Mouse (Mus musculus): ENCODE data around the gene Sema3a.

Sema3a gene

DNA sequence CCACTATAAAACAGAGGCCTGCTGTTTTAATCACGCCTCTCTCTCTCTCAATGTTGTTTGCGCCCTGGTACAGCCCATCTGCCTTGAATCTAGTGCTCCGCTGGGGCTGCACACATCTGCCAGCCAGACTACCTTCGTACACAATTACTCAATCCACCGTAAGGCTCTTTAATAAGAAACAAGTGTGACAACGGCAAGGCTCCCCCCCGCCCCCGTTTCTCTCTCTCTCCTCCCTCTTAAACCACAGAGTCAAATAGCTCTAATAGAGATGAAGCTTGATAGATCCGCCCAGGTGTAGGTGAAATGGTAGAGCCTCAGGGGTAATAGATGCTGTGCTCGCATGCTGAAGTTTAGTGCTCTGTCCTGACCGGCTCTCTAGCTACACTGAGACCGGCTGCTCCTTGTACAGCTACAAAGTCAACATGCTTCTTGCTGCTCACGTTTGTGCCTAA is at the start of gene Sema3a:
TSS of gene Sema3a (plus strand) at position 174 of the 452 bp plus-strand sequence.
- DNase-seq = no peak

- DNase-seq = no peak
Observed at GRCm38 (mm10) chr5:13084777-13085439, 40.3 kb upstream of the Sema3a start.

GRCm38 (mm10) chr5:13090431-13090830 is 34.8 kb upstream of the Sema3a start:
- no peak for DNase-seq

DNA sequence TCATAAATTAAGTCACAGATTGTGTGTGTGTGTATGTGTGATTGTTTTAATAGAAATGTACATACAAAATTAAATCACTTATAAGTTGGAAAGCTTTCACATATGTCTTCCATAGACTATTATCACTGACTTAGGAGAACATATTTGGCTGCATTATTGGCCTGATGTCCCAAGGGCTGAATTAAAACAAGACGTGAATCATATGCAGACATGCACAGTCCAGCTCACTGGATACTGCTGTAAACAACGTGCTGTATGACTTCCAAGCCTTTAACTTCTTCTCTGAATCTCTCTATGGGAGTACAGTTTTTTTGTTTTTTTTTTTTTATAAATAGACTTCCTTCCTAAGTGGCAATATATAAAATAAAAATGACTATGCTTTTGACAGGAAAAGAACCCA is 15.7 kb upstream of the Sema3a start:
- no peak for DNase-seq

GRCm38 (mm10) chr5:13117236-13117635 is 8.0 kb upstream of the Sema3a start:
- DNase-seq = no peak

DNA sequence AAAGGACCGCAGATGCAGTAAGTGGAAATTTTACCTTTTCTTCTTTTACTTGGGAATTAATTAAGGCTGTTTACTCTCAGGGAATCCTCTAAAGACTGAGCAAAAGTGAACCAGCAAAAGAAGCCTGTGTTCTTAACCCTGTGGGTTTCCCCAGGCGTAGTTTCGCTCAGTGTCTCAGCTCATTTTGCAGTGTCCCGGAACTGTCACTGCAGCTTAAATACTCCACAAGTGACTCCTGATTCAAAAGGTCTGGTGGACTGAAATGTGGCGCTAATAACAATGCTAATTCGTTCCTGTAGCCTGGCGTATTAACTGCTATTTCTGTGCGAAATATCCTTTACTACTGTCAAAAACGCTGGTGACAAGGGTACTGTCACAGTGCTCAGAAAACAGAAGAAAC is 543 bp downstream of the Sema3a start:
- DNase-seq = no peak

- DNase-seq = no peak
Observed at GRCm38 (mm10) chr5:13126196-13126595, 982 bp downstream of the Sema3a start.

DNA sequence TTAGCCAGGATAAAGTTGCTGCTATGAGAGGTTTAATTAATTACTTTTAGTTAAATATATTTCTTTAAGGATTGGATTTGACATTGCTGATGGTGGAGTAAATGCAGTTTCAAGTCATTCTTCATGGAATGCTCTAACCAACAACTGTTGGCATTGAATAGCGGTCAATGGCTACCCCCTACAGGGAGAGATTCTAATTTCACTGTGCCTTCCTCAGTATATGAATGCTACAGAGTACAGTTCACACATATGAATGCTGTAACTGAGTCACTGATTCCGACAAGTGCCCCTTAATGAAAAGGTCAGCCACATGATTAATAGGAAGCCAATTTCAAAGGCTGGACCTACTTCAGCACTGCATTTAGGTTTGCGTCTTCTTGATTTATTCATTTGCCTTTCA is 1.9 kb downstream of the Sema3a start:
- no peak for DNase-seq

- no peak for DNase-seq
Observed at GRCm38 (mm10) chr5:13144733-13145457, 19.7 kb downstream of the Sema3a start.

DNA sequence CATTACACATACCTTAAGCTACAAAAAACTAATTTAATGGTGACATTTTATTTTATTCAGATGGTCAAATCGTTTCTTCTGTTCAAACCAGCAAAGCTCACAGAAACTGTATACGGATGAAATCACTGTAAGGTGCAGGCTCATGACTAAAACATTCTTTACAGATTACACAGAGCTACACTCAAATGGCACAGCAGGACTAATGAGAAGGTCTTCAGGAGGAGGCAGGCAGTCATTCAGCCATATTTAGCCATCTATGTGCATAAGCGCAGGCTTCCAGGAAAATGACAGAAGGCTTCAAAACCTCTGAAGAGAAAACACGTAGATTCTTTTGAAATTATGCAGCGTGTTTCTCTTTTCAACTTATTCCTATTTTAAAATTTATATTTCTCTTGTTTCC is 24.7 kb downstream of the Sema3a start:
- no peak for DNase-seq

DNA sequence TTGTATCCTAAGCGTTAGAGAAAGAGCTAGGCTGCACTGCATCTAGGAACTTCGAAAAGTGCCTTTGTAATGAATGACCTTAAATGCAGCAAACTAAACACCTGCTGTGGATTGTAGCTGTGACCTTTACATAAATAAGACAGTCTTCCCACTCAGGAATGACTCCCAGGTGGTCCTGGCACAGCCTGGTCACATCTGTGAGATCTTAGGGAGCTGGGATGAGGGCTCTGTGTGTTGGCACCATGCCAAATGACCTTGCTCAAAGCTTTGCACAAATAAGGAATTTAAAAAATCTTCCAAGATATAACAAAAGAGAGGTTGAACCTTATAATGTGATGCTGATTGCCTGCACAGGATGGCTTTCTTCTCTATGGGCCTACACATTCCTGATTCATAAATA is 25.8 kb downstream of the Sema3a start:
- no peak for DNase-seq

GRCm38 (mm10) chr5:13157761-13158612 is 32.8 kb downstream of the Sema3a start:
- DNase-seq = no peak

DNA sequence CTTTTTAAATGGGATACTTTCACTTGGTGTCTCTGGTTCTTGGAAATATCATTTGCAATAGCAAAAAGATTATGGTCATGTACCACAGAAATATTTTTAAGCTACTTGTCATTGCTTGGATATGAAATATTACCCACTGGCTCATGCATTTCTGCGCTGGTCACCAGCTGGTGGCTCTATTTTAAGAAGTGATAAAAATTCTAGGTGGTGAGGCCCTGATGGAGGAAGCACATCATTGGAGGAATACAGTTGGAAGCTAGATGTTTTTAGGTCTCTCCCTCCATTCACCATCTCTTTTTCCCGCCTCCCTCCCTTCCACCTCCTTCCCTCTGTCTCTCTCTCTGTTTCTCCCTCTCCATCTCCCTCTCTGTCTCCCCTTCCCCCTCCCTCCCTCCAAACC is 57.0 kb downstream of the Sema3a start:
- no peak for DNase-seq

- no peak for DNase-seq
Observed at GRCm38 (mm10) chr5:13197886-13198285, 72.7 kb downstream of the Sema3a start.

DNA sequence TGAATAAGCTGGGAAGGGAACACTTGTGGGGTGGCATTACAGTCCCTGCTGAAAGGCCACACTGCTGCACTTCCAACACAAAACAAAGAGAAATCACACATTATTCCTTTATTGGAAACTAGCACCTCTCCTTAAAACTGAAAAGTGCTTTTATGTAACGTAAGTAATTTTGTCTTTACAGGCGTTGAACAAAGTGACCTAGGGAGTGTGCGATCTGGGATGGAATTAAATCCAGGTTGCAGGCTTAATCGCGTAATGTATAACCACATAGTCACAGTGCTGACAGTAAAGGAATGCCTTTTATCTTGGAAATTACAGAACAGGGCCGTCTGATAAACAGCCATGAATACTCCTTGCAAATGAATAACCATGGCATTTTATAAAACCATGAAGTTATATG is 74.5 kb downstream of the Sema3a start:
- DNase-seq = no peak

GRCm38 (mm10) chr5:13255353-13255752 is 130.1 kb downstream of the Sema3a start:
- no peak for DNase-seq

DNA sequence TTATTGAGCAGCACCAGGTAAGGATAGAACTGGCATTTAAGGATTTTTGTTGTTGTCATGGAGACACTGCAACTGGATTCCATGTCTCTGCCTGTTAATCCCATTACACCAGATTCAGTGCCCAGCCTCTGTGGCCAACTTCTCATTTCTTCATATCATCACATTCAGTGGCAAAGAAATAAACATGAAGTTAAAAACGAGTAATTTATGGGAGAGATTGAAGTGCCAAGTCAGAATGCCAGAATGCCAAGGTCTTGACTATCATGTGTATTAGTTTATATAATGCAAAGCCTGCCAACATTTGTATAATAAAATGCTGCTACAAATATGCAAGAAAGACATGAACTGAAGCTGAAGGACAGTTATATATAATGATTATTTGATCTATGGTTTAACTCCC is 131.1 kb downstream of the Sema3a start:
- DNase-seq = no peak

GRCm38 (mm10) chr5:13263087-13263486 is 137.9 kb downstream of the Sema3a start:
- no peak for DNase-seq

DNA sequence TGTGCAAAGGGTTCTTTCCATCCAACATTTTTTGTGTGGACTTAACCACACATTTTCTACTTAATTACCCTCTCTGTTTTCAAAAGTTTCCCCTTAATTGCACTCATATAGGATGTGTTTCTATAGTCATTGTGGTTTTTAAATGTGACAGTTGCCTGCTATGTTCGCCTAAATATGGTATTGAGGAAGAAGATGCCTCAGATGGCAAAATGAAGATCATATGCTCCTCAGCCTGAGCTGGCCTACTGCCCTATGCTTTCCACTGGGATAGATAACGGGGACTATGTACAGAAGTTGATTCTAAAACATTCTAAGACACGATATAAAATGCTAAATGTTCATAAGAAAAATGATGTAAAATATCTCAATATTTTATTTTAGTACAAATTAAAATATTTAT is 138.3 kb downstream of the Sema3a start:
- DNase-seq = no peak

DNA sequence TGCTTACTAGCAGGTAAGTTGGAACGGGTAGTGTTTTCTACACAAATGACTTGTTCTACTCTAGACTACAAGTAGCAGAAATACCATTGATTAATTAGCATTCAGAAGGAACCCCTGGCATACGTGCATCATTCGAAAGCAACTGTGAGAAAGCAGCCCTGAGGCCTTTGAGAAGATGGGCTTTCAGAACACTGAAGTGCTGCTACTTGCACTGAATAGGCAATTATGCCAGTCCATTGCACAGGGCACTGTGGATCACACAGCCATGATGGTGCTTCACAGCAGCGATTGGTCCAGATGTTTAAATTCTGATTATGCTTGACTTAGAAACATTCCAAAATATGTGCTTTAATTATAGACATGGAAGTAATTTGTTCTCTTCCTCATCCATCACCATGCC is 187.5 kb downstream of the Sema3a start:
- DNase-seq = no peak

DNA sequence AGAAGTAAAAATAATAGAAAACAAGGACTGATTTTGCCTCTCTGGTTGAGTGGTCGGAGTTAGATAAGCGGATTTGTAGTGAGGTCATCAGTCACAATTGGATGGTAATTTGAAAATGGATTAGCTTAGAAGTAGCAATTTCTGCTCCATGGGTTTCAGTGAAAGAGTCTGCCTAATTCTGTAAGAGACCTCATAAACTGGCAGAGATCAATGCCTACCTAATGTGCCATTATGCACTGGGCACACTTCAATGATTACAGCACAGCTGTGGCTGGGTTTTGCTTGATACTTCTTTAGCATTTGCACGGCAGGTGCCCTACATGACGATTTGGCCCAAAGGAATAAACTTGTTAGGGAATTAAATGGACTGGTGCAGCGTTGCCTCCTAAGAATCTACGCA is 188.8 kb downstream of the Sema3a start:
- no peak for DNase-seq

- no peak for DNase-seq
Observed at GRCm38 (mm10) chr5:13318728-13319429, 193.7 kb downstream of the Sema3a start.

- no peak for DNase-seq
Observed at GRCm38 (mm10) chr5:13320138-13320537, 194.9 kb downstream of the Sema3a start.

Data from thymus, postnatal 25 days (tissue).